Mouse (Mus musculus) heart, adult 9 months (tissue): ENCODE data around the gene A030003K21Rik.

Experiments used
- DNase-seq, 2 experiments: peaks; one replicate each; pipeline ENCODE4 v3.0.0; 2022; ENCODE audit warnings: low spot score in 2 of 2

Gene A030003K21Rik

GRCm38 (mm10) chr1:82913025-82913424 lies 30.2 kb downstream of the A030003K21Rik start, which contains the start of gene A030005L19Rik:
Gene A030005L19Rik (plus strand): TSS chr1:82913325.
- no peak for DNase-seq

DNA sequence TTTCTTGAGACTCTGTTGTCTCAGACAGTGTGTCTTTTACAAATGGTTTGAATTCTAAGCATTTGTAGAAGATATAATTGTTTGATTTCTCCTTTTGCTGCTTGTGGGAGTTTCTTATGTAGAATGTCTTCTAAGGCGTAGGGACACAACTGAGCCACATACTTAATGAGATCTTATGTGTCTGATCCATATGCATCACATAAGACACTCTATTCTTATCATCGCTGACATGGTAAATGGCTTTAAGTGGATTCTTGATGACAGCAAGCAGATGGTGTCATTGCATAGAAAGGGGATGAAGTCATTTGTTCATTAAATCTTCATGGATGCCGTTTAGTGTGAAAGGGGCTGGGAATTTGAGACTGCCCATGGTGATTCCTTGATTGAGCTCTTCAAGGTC lies 37.3 kb downstream of the A030003K21Rik start:
- DNase-seq = no peak

DNA sequence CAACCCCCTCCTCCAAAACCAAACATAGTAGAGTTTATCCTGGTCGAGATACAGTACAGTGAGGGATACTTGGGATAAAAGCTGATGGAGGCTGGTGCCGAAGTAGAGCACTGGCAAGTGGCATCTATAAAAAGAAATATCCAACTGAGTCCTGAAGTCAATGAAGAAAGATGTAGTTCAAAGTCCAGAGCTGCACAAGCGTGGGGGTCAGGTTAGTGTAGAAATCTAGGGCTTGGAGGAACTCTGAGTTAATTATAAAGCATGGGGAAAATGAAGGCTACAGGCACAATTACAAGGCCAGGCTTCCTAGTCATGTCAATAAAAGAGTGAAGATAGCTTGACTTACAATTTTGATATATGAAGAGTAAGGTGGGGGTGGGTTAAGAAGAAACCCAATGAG lies 42.0 kb downstream of the A030003K21Rik start:
- DNase-seq = no peak

DNA sequence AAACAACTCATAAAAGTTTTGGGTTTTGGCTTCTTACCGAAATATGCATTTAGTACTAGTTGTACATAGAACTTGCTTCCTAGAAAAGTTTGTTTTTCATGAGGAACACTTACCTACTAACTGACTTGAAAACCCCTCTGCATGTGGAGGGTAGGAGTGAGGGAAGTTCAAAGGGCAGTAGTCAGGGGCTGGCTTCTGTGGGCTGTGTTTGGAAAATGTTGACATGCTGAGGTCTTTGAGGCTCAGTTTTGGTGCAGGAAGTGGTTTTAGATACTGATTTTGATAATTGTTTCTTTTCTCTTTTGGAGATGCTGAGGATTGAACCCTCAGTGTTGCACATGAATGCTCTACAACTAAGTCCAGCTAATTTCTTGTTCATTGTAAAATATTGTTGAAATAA lies 42.6 kb downstream of the A030003K21Rik start:
- DNase-seq = no peak

DNA sequence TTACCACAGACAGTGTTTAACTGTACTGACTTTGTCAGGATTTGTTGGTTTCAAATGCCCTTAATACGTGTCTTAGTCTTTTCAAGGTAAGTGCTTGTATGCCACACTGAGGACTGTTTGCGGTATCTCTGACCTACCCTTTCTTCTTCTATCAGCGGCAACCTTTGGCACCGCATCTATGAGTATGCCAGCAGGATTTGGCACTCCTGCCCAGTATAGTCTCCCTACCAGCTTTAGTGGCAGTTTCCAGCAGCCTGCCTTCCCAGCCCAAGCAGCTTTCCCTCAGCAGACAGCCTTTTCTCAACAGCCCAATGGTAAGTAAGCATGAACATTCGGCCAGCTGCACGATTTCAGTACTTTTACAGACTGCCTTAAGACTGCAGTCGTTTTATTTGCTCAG lies 49.9 kb downstream of the A030003K21Rik start:
- DNase-seq = no peak
